Mouse (Mus musculus) erythroblast, adult 5-6 weeks (primary cell): Measurements from ENCODE around the gene Gna11. TPM values are rescaled to one million over a fixed set of nuclear protein-coding genes. Genes with fewer than 3 reads are reported as not detected.

Experiments used
- ATAC-seq: replicated peaks from 2 replicates; pipeline ENCODE4 v1.8.0; 2016; ENCODE audit warnings: moderate number of reproducible peaks, mild to moderate bottlenecking, moderate TSS enrichment, inconsistent platforms; ENCODE audit not compliant: poor library complexity, low FRiP score, severe bottlenecking
- total RNA-seq, 2 experiments: library from RNA; stranded (forward) in 1 of 2; stranded (reverse) in 1 of 2; fragments of 150-400 nt in 1 of 2; fragments of 200-764, 138-1000 nt in 1 of 2; gene quantifications; 2 replicates each; pipeline versions ENCODE4 v1.2.3 to v1.2.4; 2015 to 2017; ENCODE audit warnings: low replicate concordance in 2 of 2

Gna11 gene
- total RNA-seq, 2 experiments from 2014 or later = 1.9 to 10.9 TPM

- ATAC-seq = no peak
Measured at GRCm38 (mm10) chr10:81493601-81494220, 51.3 kb downstream of the Gna11 start.

DNA sequence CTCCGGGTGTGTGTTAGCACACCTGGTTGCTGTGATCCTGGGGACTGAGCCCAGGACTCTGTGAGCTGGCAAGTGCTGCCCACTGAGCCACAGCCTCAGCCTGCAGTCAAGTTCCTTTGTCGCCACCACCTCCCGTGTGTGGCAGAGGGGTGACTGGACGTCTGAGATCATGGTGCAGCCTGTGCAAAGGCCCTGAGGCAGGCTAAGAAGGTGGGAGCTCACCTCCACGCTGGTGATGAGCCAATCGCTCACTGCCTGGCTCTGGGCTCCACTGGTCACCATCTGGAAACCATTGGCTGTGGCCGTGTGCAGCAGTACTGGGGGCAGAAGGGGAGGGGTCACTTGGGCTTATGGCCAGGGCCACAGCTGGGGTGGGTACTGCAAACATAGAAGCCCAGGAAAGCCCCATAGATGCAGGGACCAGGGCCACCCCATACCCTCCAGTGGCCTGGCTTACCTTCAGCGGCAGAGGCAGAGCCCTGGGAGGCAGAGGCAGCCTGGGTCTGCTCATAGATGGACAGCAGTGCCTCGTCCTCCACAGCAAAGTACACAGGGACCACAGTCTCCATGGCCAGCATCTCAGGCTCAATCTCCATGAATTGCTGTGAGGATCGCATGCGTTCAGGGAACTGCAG, 52.3 kb downstream of the Gna11 start:
- no peak for ATAC-seq

DNA sequence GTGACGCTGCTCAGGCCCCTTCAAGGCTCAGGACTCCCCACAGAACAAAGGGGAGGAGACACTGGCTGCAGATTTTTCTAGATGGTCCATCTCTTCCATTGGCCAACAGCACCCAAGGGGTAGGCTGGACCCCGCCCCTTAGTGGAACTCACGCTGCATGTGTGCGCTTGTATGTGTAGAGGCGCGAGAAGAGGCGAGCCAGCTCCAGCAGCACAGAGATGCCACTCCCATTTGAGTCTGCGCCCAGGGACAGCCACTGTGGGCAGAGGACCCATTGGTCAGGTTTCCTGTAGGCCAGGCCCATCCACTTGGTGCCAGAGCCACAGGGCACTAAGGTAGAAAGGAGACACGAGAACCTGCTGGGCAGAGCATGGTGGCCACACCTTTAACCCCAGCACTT, 54.0 kb downstream of the Gna11 start:
- no peak for ATAC-seq

DNA sequence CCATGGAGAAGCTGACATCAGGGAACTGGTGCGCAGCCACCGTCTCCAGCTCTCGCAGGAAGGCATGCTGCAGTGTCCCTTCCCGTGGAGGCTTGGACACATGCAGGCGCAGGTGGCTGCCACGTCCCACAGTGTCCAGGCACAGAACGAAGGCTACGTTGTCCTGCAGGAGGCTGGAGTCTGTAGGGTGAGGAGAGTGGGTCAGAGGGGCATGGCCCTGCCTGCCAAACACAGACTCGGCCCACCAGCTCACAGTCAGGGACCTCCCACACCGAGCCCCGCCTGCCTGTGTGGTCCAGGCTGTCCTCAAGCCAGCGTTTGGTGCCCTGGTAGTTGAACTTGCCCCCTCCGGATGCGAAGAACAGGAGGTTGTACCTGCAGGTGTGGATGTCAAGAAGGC, 55.0 kb downstream of the Gna11 start:
- no peak for ATAC-seq

DNA sequence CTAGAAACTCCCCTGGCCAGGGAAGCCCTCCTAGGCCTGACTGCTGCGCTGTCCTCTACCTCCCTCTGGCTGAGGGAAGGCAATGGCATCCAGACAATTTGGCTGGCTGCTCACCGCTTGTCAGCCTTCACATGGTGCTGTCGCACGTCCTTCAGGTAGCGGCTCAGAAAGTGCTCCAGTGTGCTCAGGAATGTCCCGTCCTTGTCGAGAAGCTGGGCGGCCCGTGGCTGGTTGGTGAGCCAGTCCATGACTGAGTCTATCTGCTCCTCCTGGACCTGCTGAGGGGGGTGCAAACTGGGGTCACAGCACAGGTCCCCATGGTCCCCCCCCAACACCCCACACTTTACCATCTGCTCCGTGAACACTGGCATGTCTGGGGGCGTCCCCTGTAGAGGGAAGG, 56.9 kb downstream of the Gna11 start:
- ATAC-seq = no peak

DNA sequence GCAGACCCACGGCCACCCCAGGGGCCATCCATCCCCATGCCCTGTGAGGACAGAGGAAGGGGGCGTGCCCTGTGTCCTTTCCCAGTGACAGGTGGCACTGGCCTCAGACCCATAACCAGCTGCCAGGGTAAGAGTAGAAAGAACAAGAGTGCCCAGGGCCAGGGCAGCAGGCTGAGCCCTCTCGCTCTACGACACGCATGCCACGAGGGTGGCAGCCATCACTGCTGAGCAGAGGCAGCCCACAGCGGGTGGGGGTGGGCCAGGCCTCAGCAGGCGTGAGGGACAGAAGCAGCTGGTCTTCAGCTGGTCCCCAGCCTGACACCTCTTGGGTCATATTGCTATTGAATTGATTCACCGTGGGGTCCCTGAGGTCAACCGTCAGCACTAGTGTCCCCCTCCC, 58.5 kb downstream of the Gna11 start:
- ATAC-seq = no peak

DNA sequence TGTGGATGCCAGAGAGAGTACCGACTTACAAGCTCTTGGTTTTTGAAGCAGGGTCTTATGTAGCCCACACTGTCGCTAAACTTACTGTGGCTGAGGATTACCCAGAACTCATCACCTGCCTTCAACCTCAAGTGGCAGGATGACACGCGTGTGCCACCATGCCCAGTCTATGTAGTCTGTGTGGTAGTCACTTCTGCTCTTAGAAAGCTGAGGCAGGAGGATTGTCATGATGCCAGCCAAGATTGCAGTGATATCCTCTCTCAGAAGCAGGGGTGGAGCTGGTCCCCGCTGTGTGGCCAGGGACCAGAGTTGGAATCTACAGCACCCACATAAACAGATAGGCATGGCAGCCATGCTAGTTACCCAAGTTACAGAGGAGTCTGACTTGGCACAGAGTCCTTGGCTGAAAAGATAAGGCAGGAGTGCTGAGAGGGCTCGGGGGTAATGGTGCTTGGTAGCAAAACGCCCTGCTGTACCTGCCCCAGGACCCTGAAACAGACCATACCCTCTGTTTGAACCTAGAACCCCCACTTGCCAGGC, 59.4 kb downstream of the Gna11 start:
- ATAC-seq = no peak

DNA sequence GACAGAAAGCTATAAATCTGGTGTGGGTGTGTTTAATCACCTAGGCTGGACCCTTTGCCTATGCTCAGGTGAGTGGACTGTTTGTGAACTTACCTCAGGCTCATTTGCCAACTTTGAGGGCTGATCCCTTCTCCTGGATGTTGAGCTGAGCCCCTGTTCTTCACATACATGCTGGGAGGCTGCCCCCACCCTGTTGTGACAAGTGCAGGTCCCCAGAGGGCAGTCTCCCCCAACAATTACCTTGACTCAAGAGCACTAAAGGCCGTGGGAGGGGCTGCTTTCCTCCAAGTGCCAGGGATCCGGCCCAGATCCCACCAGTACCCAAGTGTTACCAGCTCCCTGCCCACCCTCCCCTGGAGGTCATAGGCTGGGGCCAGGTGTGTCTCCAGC, 59.9 kb downstream of the Gna11 start:
- no peak for ATAC-seq

- ATAC-seq = no peak
Measured at GRCm38 (mm10) chr10:81484441-81485059, 60.4 kb downstream of the Gna11 start.

- peak; percentile 53 for ATAC-seq
Measured at GRCm38 (mm10) chr10:81483983-81484382, 61.0 kb downstream of the Gna11 start.

- peak; percentile 58 for ATAC-seq
Measured at GRCm38 (mm10) chr10:81482533-81482889, 62.5 kb downstream of the Gna11 start, which contains the start of gene Celf5. Gene Celf5 (minus strand): TSS chr10:81482709.

DNA sequence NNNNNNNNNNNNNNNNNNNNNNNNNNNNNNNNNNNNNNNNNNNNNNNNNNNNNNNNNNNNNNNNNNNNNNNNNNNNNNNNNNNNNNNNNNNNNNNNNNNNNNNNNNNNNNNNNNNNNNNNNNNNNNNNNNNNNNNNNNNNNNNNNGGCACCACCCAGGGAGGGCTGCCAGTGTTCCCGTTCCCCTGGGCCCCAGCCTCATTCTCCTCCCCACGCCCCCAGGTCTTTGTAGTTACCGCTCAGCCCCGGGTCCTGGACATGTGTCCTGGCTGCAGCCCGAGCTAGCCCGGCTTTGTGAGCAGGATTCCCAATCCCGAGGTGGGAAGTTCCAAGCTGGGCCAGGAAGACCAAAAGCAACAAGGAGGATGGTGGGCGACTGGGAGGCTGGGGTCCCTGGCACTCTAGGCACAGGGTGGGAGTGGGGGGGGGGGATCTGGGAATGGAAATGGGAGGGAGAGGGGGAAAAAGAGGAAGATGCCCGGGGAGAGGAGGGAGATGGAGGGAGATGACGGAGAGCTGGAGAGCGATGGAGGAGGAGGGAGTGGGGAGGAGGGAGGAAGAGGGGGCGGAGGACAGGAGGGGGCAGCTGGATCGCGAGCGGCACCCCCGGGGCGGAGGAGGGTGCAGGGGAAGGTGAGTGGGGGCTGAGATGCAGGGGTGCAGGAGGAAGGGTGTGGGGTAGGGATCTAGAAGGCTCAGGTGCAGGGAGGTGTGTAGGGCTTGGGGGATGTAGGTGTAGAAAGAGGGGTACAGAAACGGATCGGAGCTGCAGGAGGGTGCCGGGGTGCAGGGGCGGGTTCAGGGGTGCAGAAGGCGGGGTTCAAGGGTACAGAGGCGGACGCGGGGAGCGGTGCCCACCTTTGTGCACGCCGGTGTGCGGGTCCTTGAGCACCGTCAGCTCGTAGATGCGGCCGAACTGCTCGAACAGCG, 63.1 kb downstream of the Gna11 start:
- no peak for ATAC-seq

Other genes starting within 250 kb of the Gna11 start
- 5.6 and 6.1 TPM in 2 replicates for gene Cactin, start 224.1 kb downstream of the Gna11 start, total RNA-seq (2015; ENCODE audit: low replicate concordance)
- gene Cactin, start 224.1 kb downstream of the Gna11 start, total RNA-seq (2017; ENCODE audit: low replicate concordance) = 18.0 and 27.7 TPM in 2 replicates
- gene Tbxa2r, start 216.5 kb downstream of the Gna11 start, total RNA-seq (2015; ENCODE audit: low replicate concordance) = not detected in 2 replicates
- gene Tbxa2r, start 216.5 kb downstream of the Gna11 start, total RNA-seq (2017; ENCODE audit: low replicate concordance) = not detected in 2 replicates
- not detected in 2 replicates for gene Gipc3, start 201.9 kb downstream of the Gna11 start, total RNA-seq (2015; ENCODE audit: low replicate concordance)
- gene Gipc3, start 201.9 kb downstream of the Gna11 start, total RNA-seq (2017; ENCODE audit: low replicate concordance) = not detected in 2 replicates
- gene Hmg20b, start 194.7 kb downstream of the Gna11 start, total RNA-seq (2015; ENCODE audit: low replicate concordance) = 9.2 and 14.6 TPM in 2 replicates
- 14.1 and 30.2 TPM in 2 replicates for gene Hmg20b, start 194.7 kb downstream of the Gna11 start, total RNA-seq (2017; ENCODE audit: low replicate concordance)
- 1.9 and 2.5 TPM in 2 replicates for gene Mfsd12, start 187.7 kb downstream of the Gna11 start, total RNA-seq (2015; ENCODE audit: low replicate concordance)
- 8.7 and 10.6 TPM in 2 replicates for gene Mfsd12, start 187.7 kb downstream of the Gna11 start, total RNA-seq (2017; ENCODE audit: low replicate concordance)
- gene 4930404N11Rik, start 179.4 kb downstream of the Gna11 start, total RNA-seq (2015; ENCODE audit: low replicate concordance) = 15.6 and 27.0 TPM in 2 replicates
- 35.7 and 41.5 TPM in 2 replicates for gene 4930404N11Rik, start 179.4 kb downstream of the Gna11 start, total RNA-seq (2017; ENCODE audit: low replicate concordance)
- 286 and 325 TPM in 2 replicates for gene Fzr1, start 166.7 kb downstream of the Gna11 start, total RNA-seq (2015; ENCODE audit: low replicate concordance)
- 463 and 486 TPM in 2 replicates for gene Fzr1, start 166.7 kb downstream of the Gna11 start, total RNA-seq (2017; ENCODE audit: low replicate concordance)
- 10.4 and 11.7 TPM in 2 replicates for gene Dohh, start 160.8 kb downstream of the Gna11 start, total RNA-seq (2015; ENCODE audit: low replicate concordance)
- gene Dohh, start 160.8 kb downstream of the Gna11 start, total RNA-seq (2017; ENCODE audit: low replicate concordance) = 32.5 and 33.7 TPM in 2 replicates
- gene Gm48551, start 160.7 kb downstream of the Gna11 start, total RNA-seq (2015; ENCODE audit: low replicate concordance) = 2.5 and 3.7 TPM in 2 replicates
- 1.3 TPM in 1 of 2 replicates, not detected in the other for gene Gm48551, start 160.7 kb downstream of the Gna11 start, total RNA-seq (2017; ENCODE audit: low replicate concordance)
- gene Gm48552, start 156.2 kb downstream of the Gna11 start, total RNA-seq (2015; ENCODE audit: low replicate concordance) = not detected in 2 replicates
- 5.6 TPM in 1 of 2 replicates, not detected in the other for gene Gm48552, start 156.2 kb downstream of the Gna11 start, total RNA-seq (2017; ENCODE audit: low replicate concordance)
- gene Smim24, start 152.1 kb downstream of the Gna11 start, total RNA-seq (2015; ENCODE audit: low replicate concordance) = 5.4 TPM in 1 of 2 replicates, not detected in the other
- gene Smim24, start 152.1 kb downstream of the Gna11 start, total RNA-seq (2017; ENCODE audit: low replicate concordance) = 1.8 and 3.8 TPM in 2 replicates
- gene Nfic, start 89.6 kb downstream of the Gna11 start, total RNA-seq (2015; ENCODE audit: low replicate concordance) = 13.4 and 23.8 TPM in 2 replicates
- gene Nfic, start 89.6 kb downstream of the Gna11 start, total RNA-seq (2017; ENCODE audit: low replicate concordance) = 0.84 and 8.2 TPM in 2 replicates
- gene Celf5, start 62.5 kb downstream of the Gna11 start, total RNA-seq (2015; ENCODE audit: low replicate concordance) = not detected in 2 replicates
- gene Celf5, start 62.5 kb downstream of the Gna11 start, total RNA-seq (2017; ENCODE audit: low replicate concordance) = 0.68 TPM in 1 of 2 replicates, not detected in the other
- 8.1 and 46.4 TPM in 2 replicates for gene Ncln, start 48.8 kb downstream of the Gna11 start, total RNA-seq (2015; ENCODE audit: low replicate concordance)
- gene Ncln, start 48.8 kb downstream of the Gna11 start, total RNA-seq (2017; ENCODE audit: low replicate concordance) = 10.8 and 12.8 TPM in 2 replicates
- gene S1pr4, start 45.1 kb downstream of the Gna11 start, total RNA-seq (2015; ENCODE audit: low replicate concordance) = 2.9 and 4.6 TPM in 2 replicates
- 2.1 and 6.0 TPM in 2 replicates for gene S1pr4, start 45.1 kb downstream of the Gna11 start, total RNA-seq (2017; ENCODE audit: low replicate concordance)
- 2.1 and 12.1 TPM in 2 replicates for gene Gna15, start 21.0 kb downstream of the Gna11 start, total RNA-seq (2015; ENCODE audit: low replicate concordance)
- 6.3 and 14.8 TPM in 2 replicates for gene Gna15, start 21.0 kb downstream of the Gna11 start, total RNA-seq (2017; ENCODE audit: low replicate concordance)
- gene Aes, start 14.3 kb upstream of the Gna11 start, total RNA-seq (2015; ENCODE audit: low replicate concordance) = 68.5 and 77.8 TPM in 2 replicates
- gene Aes, start 14.3 kb upstream of the Gna11 start, total RNA-seq (2017; ENCODE audit: low replicate concordance) = 31.4 and 81.9 TPM in 2 replicates
- not detected in 2 replicates for gene Tle2, start 29.4 kb upstream of the Gna11 start, total RNA-seq (2015; ENCODE audit: low replicate concordance)
- not detected in 2 replicates for gene Tle2, start 29.4 kb upstream of the Gna11 start, total RNA-seq (2017; ENCODE audit: low replicate concordance)
- 1.7 and 2.7 TPM in 2 replicates for gene Tle6, start 55.9 kb upstream of the Gna11 start, total RNA-seq (2015; ENCODE audit: low replicate concordance)
- not detected in 2 replicates for gene Tle6, start 55.9 kb upstream of the Gna11 start, total RNA-seq (2017; ENCODE audit: low replicate concordance)
- 2.9 and 6.0 TPM in 2 replicates for gene BC025920, start 61.1 kb upstream of the Gna11 start, total RNA-seq (2015; ENCODE audit: low replicate concordance)
- 2.0 and 8.8 TPM in 2 replicates for gene BC025920, start 61.1 kb upstream of the Gna11 start, total RNA-seq (2017; ENCODE audit: low replicate concordance)
- gene Sirt6, start 82.6 kb upstream of the Gna11 start, total RNA-seq (2015; ENCODE audit: low replicate concordance) = 0.63 and 0.96 TPM in 2 replicates
- gene Sirt6, start 82.6 kb upstream of the Gna11 start, total RNA-seq (2017; ENCODE audit: low replicate concordance) = 0.56 and 3.7 TPM in 2 replicates
- not detected in 2 replicates for gene Ankrd24, start 83.3 kb upstream of the Gna11 start, total RNA-seq (2015; ENCODE audit: low replicate concordance)
- gene Ankrd24, start 83.3 kb upstream of the Gna11 start, total RNA-seq (2017; ENCODE audit: low replicate concordance) = 0.28 and 1.1 TPM in 2 replicates
- 0.63 and 1.9 TPM in 2 replicates for gene Gm10778, start 103.9 kb upstream of the Gna11 start, total RNA-seq (2015; ENCODE audit: low replicate concordance)
- 1.4 TPM in 1 of 2 replicates, not detected in the other for gene Gm10778, start 103.9 kb upstream of the Gna11 start, total RNA-seq (2017; ENCODE audit: low replicate concordance)
- 6.3 TPM in 1 of 2 replicates, not detected in the other for gene Zfp433, start 159.6 kb upstream of the Gna11 start, total RNA-seq (2015; ENCODE audit: low replicate concordance)
- gene Zfp433, start 159.6 kb upstream of the Gna11 start, total RNA-seq (2017; ENCODE audit: low replicate concordance) = 1.2 and 5.4 TPM in 2 replicates
- gene Gm3055, start 226.0 kb upstream of the Gna11 start, total RNA-seq (2015; ENCODE audit: low replicate concordance) = not detected in 2 replicates
- 0.34 and 1.4 TPM in 2 replicates for gene Gm3055, start 226.0 kb upstream of the Gna11 start, total RNA-seq (2017; ENCODE audit: low replicate concordance)